Mouse (Mus musculus): ENCODE data around the gene Kcnj14. TPM values are rescaled to one million over a fixed set of nuclear protein-coding genes. Genes with fewer than 3 reads are reported as not detected.

Gene Kcnj14
- 1.5 TPM for total RNA-seq (2023)

GRCm38 (mm10) chr7:45824598-45824997 lies at the start of gene Kcnj14:
Gene Kcnj14 (minus strand): TSS chr7:45824782.

GRCm38 (mm10) chr7:45872624-45873023 lies 48.0 kb upstream of the Kcnj14 start, which contains the start of gene Kdelr1:
Gene Kdelr1 (plus strand): TSS chr7:45872772.

GRCm38 (mm10) chr7:45830427-45831127 lies 6.0 kb upstream of the Kcnj14 start, which contains the start of gene Grwd1:
Gene Grwd1 (minus strand): TSS chr7:45830944.

GRCm38 (mm10) chr7:45813787-45814779 lies 10.5 kb downstream of the Kcnj14 start, which contains the start of gene Cyth2:
Gene Cyth2 (minus strand): TSS chr7:45814581.

GRCm38 (mm10) chr7:45784524-45785372 lies 39.8 kb downstream of the Kcnj14 start, which contains the start of gene Sult2b1:
Gene Sult2b1 (minus strand): TSS chr7:45784669.

GRCm38 (mm10) chr7:45783511-45784091 lies 41.0 kb downstream of the Kcnj14 start, which contains the start of gene Lmtk3:
Gene Lmtk3 (plus strand): TSS chr7:45783738.

Other genes starting within 250 kb of the Kcnj14 start
- gene Fgf21, start 209.3 kb downstream of the Kcnj14 start, total RNA-seq (2023): not detected
- not detected for gene Fut1, start 207.5 kb downstream of the Kcnj14 start, total RNA-seq (2023)
- gene Izumo1, start 203.0 kb downstream of the Kcnj14 start, total RNA-seq (2023): not detected
- 0.73 TPM for gene Rasip1, start 197.3 kb downstream of the Kcnj14 start, total RNA-seq (2023)
- gene Mamstr, start 184.8 kb downstream of the Kcnj14 start, total RNA-seq (2023): not detected
- not detected for gene Fut2, start 158.4 kb downstream of the Kcnj14 start, total RNA-seq (2023)
- not detected for gene Ntn5, start 140.8 kb downstream of the Kcnj14 start, total RNA-seq (2023)
- gene Sec1, start 130.4 kb downstream of the Kcnj14 start, total RNA-seq (2023): not detected
- 8.1 TPM for gene Car11, start 124.9 kb downstream of the Kcnj14 start, total RNA-seq (2023)
- gene Dbp, start 119.7 kb downstream of the Kcnj14 start, total RNA-seq (2023): 29.5 TPM
- gene Rpl18, start 109.3 kb downstream of the Kcnj14 start, total RNA-seq (2023): 2,694 TPM
- gene Sphk2, start 106.8 kb downstream of the Kcnj14 start, total RNA-seq (2023): 21.3 TPM
- 1.5 TPM for gene Fam83e, start 103.6 kb downstream of the Kcnj14 start, total RNA-seq (2023)
- gene Spaca4, start 99.0 kb downstream of the Kcnj14 start, total RNA-seq (2023): not detected
- 0.82 TPM for gene Lmtk3, start 41.0 kb downstream of the Kcnj14 start, total RNA-seq (2023)
- 5.2 TPM for gene Sult2b1, start 40.1 kb downstream of the Kcnj14 start, total RNA-seq (2023)
- gene Cyth2, start 10.2 kb downstream of the Kcnj14 start, total RNA-seq (2023): 137 TPM
- gene Grwd1, start 6.2 kb upstream of the Kcnj14 start, total RNA-seq (2023): 29.9 TPM
- 38.2 TPM for gene Kdelr1, start 48.0 kb upstream of the Kcnj14 start, total RNA-seq (2023)
- 0.76 TPM for gene Grin2d, start 53.6 kb upstream of the Kcnj14 start, total RNA-seq (2023)
- not detected for gene Syngr4, start 71.9 kb upstream of the Kcnj14 start, total RNA-seq (2023)
- 9.1 TPM for gene Tmem143, start 72.2 kb upstream of the Kcnj14 start, total RNA-seq (2023)
- 269 TPM for gene Emp3, start 96.6 kb upstream of the Kcnj14 start, total RNA-seq (2023)
- gene Ccdc114, start 99.3 kb upstream of the Kcnj14 start, total RNA-seq (2023): 2.6 TPM
- not detected for gene Abcc6, start 205.5 kb upstream of the Kcnj14 start, total RNA-seq (2023)
- gene Nomo1, start 208.9 kb upstream of the Kcnj14 start, total RNA-seq (2023): 43.4 TPM